Mouse (Mus musculus) frontal cortex, adult 2 months (tissue): ENCODE results near the gene Znrf1. TPM values are rescaled to one million over a fixed set of nuclear protein-coding genes. Genes with fewer than 3 reads are reported as not detected.
A peak's percentile ranks its signal among the peaks of the same experiment; 100 is the strongest.

Experiments used
- DNase-seq, 2 experiments: peaks; one replicate each; pipeline ENCODE4 v3.0.0; 2022; ENCODE audit warnings: low spot score in 1 of 2; ENCODE audit errors: extremely low spot score in 1 of 2
- polyA plus RNA-seq: library from polyadenylated mRNA; depleted of rRNA; stranded (reverse); fragments of >200 nt; gene quantifications from 2 replicates; pipeline ENCODE4 v1.2.3, GENCODE M21; 2012

Gene Znrf1
- polyA plus RNA-seq, 1 experiment = 157 TPM

- no peak for DNase-seq
Measured at GRCm38 (mm10) chr8:111594951-111595350, 59.1 kb downstream of the Znrf1 start.

- DNase-seq = peak in 1 of 2 experiments; percentile 19
Measured at GRCm38 (mm10) chr8:111595712-111596484, 60.0 kb downstream of the Znrf1 start.

GRCm38 (mm10) chr8:111596485-111596821, 60.6 kb downstream of the Znrf1 start:
- no peak for DNase-seq

- no peak for DNase-seq
Measured at GRCm38 (mm10) chr8:111597310-111597709, 61.4 kb downstream of the Znrf1 start.

GRCm38 (mm10) chr8:111599707-111600444, 64.0 kb downstream of the Znrf1 start:
- DNase-seq = no peak

GRCm38 (mm10) chr8:111602050-111602449, 66.2 kb downstream of the Znrf1 start:
- peak in 1 of 2 experiments; percentile 36 for DNase-seq

GRCm38 (mm10) chr8:111604986-111605385, 69.1 kb downstream of the Znrf1 start:
- no peak for DNase-seq

GRCm38 (mm10) chr8:111606961-111607360, 71.1 kb downstream of the Znrf1 start:
- DNase-seq = no peak

GRCm38 (mm10) chr8:111607414-111607813, 71.5 kb downstream of the Znrf1 start:
- no peak for DNase-seq

GRCm38 (mm10) chr8:111613181-111613580, 77.3 kb downstream of the Znrf1 start:
- no peak for DNase-seq

GRCm38 (mm10) chr8:111614786-111615701, 79.1 kb downstream of the Znrf1 start:
- DNase-seq = no peak

- DNase-seq = no peak
Measured at GRCm38 (mm10) chr8:111617812-111618211, 81.9 kb downstream of the Znrf1 start.

- DNase-seq = no peak
Measured at GRCm38 (mm10) chr8:111618273-111618672, 82.4 kb downstream of the Znrf1 start.

- no peak for DNase-seq
Measured at GRCm38 (mm10) chr8:111619936-111620335, 84.0 kb downstream of the Znrf1 start.

- DNase-seq = no peak
Measured at GRCm38 (mm10) chr8:111622104-111622503, 86.2 kb downstream of the Znrf1 start.

- DNase-seq = no peak
Measured at GRCm38 (mm10) chr8:111622553-111622952, 86.7 kb downstream of the Znrf1 start.

GRCm38 (mm10) chr8:111624081-111624852, 88.4 kb downstream of the Znrf1 start:
- DNase-seq = peak in 1 of 2 experiments; percentile 75

- DNase-seq = no peak
Measured at GRCm38 (mm10) chr8:111624853-111625221, 88.9 kb downstream of the Znrf1 start.

- DNase-seq = peak in 1 of 2 experiments; percentile 86
Measured at GRCm38 (mm10) chr8:111625694-111626527, 90.0 kb downstream of the Znrf1 start.
